Mouse (Mus musculus) liver, embryonic 16.5 days (tissue): ENCODE measurements at regions not wholly inside any gene's neighbourhood (a gene's known extent, or its start where the extent isn't known, plus 50 kb on each side); places are given as distances from the start of the nearest gene placed in this dataset.

Source experiments
- ATAC-seq: fragments of 200-750 bp; cut with Nextera tagmentation; 2 replicates; pipeline ENCODE4 v1.8.0; 2017; ENCODE audit warnings: low read depth, mild to moderate bottlenecking, moderate number of reproducible peaks, moderate library complexity
- H3K27ac ChIP-seq: fragments of 300-500 bp; sonication (generic); 2 replicates; pipeline ENCODE4 v1.5.1; 2014; ENCODE audit warnings: mild to moderate bottlenecking, low read length
- H3K27me3 ChIP-seq: fragments of 300-500 bp; sonication (generic); 2 replicates; pipeline ENCODE4 v1.6.1; 2014; ENCODE audit warnings: low read depth, low read length, mixed read lengths; ENCODE audit not compliant: control insufficient read depth, insufficient read depth
- H3K36me3 ChIP-seq: fragments of 300-500 bp; sonication (generic); 2 replicates; pipeline ENCODE4 v1.6.1; 2014; ENCODE audit warnings: mild to moderate bottlenecking; ENCODE audit not compliant: control insufficient read depth, insufficient read depth
- H3K4me1 ChIP-seq: fragments of 300-500 bp; sonication (generic); 2 replicates; pipeline ENCODE4 v1.6.1; 2014; ENCODE audit warnings: low read depth, low read length, mixed read lengths; ENCODE audit not compliant: control insufficient read depth
- H3K4me2 ChIP-seq: fragments of 300-500 bp; sonication (generic); 2 replicates; pipeline ENCODE4 v1.6.1; 2014; ENCODE audit warnings: low read depth, low read length, mixed read lengths
- H3K4me3 ChIP-seq: fragments of 300-500 bp; sonication (generic); 2 replicates; pipeline ENCODE4 v1.5.1; 2014; ENCODE audit warnings: low read depth, mild to moderate bottlenecking, low read length
- H3K9ac ChIP-seq: fragments of 300-500 bp; sonication (generic); 2 replicates; pipeline ENCODE4 v1.6.1; 2014; ENCODE audit warnings: low read depth, low read length
- H3K9me3 ChIP-seq: fragments of 300-500 bp; sonication (generic); replicated peaks from 2 replicates; pipeline ENCODE4 v1.6.1; 2016; ENCODE audit warnings: low read length; ENCODE audit not compliant: control insufficient read depth
- WGBS: fragments of 180-500 bp; shearing (Covaris S2); extraction: QIAGEN DNeasy Blood & Tissue Kit; methylation state at CpG from one replicate; pipeline ENCODE4 v1.1.7; 2014; ENCODE audit not compliant: insufficient replicate concordance; 5-methylcytosine and 5-hydroxymethylcytosine counted together

DNA sequence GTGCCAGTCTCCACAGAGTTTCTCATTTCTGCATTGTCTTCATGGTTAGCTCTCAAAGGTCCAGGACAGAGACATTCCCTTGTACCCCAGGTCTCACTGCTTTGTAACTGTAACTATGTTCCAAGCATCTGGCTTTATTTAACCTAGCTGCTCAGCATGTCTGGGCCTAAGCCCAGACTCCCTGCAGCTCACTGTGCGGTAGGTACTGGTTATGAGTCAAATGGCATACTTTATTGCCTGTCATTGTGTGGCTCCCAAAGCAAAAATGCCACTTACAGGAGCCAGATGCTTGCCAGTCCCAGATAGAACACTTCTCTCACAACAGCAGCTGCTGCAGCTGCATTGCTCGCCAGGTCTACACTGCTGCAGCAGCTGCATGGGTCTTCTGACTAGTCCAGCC lies 134.2 kb upstream of the Adam6b start:
- Histone ChIP-seq H3K4me2 (no peak overlapping the region), H3K36me3 (no peaks in the 10 kb centered on the region), H3K27ac (no peak overlapping the region), H3K4me1 (no peaks in the 10 kb centered on the region), H3K27me3 (no peaks in the 10 kb centered on the region), H3K9ac (no peak overlapping the region), H3K9me3 (no peaks in the 10 kb centered on the region), H3K4me3 (no peak overlapping the region)
- WGBS = 42% methylated on average over 2 of the region's 2 CpGs
- no peak for ATAC-seq

DNA sequence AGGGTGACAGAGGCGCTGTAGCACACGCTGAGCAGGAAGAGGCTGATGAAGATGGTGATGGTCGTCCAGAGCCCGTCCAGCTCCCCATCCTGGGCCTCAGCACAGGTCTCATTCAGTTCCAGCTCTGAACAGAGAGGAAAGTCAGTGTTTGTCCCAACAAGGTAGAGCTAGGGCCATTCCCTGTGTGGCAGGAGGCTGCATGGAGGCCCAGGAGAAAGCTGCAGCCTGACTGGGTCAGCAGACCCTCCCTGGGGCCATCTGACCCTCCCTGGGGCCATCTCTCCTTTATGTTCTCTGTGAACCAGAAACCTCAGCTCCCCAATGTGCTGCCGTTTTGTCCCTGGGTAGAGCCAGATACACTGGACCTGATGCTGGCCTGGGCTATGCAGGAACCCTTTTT lies 131.2 kb upstream of the Adam6b start:
- Histone ChIP-seq H3K4me2 (no peak overlapping the region), H3K4me1 (no peaks in the 10 kb centered on the region), H3K36me3 (no peaks in the 10 kb centered on the region), H3K9ac (no peak overlapping the region), H3K9me3 (no peaks in the 10 kb centered on the region), H3K27me3 (no peaks in the 10 kb centered on the region), H3K4me3 (no peak overlapping the region), H3K27ac (no peak overlapping the region)
- no peak for ATAC-seq
- WGBS = 50% methylated on average over 5 of the region's 5 CpGs

DNA sequence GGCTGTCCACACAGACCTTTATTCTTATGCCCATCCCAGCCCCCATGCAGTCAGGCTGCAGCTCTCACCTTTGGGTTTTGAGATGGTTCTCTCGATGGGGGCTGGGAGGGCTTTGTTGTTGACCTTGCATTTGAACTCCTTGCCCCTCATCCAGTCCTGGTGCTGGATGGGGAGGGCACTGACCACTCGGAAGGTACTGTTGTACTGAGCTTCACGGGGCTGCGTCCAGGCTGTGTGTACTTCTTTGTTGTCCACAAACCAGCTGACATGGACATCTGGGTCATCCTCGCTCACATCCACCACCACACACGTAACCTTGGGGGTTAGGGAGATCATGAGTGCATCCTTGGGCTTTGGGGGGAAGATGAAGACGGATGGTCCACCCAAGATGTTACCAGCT lies 129.3 kb upstream of the Adam6b start:
- no peak for ATAC-seq
- 60% methylated on average over 7 of the region's 7 CpGs for WGBS

DNA sequence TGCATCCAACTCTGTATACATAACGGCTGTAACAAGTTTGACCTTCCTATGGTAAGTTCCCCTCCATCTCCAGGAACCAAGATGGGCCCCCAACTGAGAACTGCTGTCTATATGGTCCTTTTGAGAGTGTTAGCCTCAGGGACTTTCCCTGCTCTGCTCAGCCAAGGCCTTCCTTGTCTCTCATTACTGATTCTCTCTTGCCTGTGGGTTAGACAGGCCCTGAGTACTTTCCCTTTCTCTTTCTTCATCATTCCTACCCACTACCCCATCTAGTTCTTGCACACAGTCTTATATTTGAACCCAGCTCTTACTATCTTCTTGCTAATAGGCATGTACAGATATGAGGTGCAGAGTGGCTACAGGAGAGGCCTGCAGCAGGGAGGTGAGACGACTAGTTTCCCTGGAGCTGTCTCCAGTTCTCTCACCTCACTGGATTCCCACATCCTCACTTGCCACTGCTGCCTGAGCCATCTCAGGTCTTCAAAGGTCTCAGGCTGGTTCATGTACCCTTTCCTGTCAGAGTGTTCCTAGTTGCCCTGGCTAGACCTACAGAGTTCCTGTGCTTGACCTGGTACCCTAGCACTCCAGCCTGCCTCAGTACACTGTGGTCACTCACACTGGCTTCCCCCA lies 126.8 kb upstream of the Adam6b start:
- H3K27ac ChIP-seq = no peak overlapping the region
- no peaks in the 10 kb centered on the region for H3K27me3 ChIP-seq
- no peak overlapping the region for H3K4me2 ChIP-seq
- 38% methylated on average over 2 of the region's 2 CpGs for WGBS
- no peak for ATAC-seq
- no peak overlapping the region for H3K9ac ChIP-seq
- no peak overlapping the region for H3K4me3 ChIP-seq
- no peaks in the 10 kb centered on the region for H3K36me3 ChIP-seq
- no peaks in the 10 kb centered on the region for H3K9me3 ChIP-seq
- no peaks in the 10 kb centered on the region for H3K4me1 ChIP-seq

More for the DNA sequence above, 129.3 kb upstream of the Adam6b start:
- H3K4me2 ChIP-seq = no peak overlapping the region
- no peaks in the 10 kb centered on the region for H3K4me1 ChIP-seq
- no peaks in the 10 kb centered on the region for H3K27me3 ChIP-seq
- no peak overlapping the region for H3K4me3 ChIP-seq
- no peaks in the 10 kb centered on the region for H3K9me3 ChIP-seq
- no peak overlapping the region for H3K27ac ChIP-seq
- no peaks in the 10 kb centered on the region for H3K36me3 ChIP-seq
- H3K9ac ChIP-seq = no peak overlapping the region

DNA sequence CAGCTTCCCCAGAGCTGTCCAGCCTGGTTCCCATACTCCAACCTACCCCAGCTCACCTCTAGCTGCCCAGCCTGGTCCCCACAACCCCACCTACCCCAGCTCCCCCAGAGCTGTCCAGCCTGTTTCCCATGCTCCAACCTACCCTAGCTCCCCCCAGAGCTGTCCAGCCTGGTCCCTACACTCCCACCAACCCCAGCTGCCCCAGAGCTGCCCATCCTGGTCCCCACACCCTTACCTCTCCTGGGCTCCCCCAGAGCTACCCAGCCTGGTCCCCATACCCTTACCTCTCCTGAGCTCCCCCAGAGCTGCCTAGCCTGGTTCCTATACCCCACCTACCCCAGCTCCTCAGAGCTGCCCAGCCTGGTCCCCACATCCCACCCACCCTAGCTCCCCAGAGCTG lies 125.3 kb upstream of the Adam6b start:
- ATAC-seq = no peak
- Histone ChIP-seq H3K27ac (no peak overlapping the region), H3K27me3 (no peaks in the 10 kb centered on the region)

DNA sequence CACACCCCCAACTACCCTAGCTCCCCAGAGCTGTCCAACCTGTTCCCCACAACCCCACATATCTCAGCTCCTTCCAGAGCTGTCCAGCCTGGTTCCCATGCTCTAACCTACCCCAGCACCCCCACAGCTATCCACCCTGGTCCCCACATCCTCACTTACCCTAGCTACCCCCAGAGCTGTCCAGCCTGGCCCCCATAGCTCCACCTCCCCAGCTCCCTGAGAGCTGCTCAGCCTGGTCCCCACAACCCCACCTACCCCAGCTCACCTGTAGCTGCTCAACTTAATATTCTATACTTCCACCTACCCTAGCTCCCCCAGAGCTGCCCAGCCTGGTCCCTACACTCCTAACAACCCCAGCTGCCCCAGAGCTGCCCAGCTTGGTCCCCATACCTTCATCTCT lies 124.9 kb upstream of the Adam6b start:
- Histone ChIP-seq H3K4me2 (no peak overlapping the region), H3K9ac (no peak overlapping the region), H3K9me3 (no peaks in the 10 kb centered on the region), H3K36me3 (no peaks in the 10 kb centered on the region), H3K27me3 (no peaks in the 10 kb centered on the region), H3K4me1 (no peaks in the 10 kb centered on the region), H3K27ac (no peak overlapping the region), H3K4me3 (no peak overlapping the region)
- no peak for ATAC-seq

More for the DNA sequence above, 125.3 kb upstream of the Adam6b start:
- H3K9ac ChIP-seq = no peak overlapping the region
- no peak overlapping the region for H3K4me2 ChIP-seq
- H3K36me3 ChIP-seq = no peaks in the 10 kb centered on the region
- no peaks in the 10 kb centered on the region for H3K4me1 ChIP-seq
- H3K9me3 ChIP-seq = no peaks in the 10 kb centered on the region
- no peak overlapping the region for H3K4me3 ChIP-seq

DNA sequence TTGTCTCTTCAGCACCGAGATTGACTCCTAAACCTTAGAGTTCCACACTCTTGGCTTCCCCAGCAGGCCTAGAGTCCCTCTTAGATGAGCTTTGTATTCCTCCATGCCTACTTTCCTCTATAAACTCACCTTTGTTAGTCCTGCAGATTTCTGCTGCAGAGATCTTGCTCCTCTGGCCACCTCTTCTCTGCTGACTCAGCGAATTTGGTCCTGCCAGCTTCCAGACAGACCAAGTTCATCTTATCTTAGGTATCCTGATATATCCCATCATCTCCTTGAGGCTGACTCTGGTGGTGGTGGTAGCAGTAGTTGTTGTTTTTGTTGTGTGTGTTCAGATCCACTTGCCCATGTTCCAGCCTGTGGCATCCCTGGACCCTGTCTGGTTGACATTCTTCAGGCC lies 123.5 kb upstream of the Adam6b start:
- Histone ChIP-seq H3K27me3 (no peaks in the 10 kb centered on the region), H3K4me2 (no peak overlapping the region), H3K9ac (no peak overlapping the region), H3K9me3 (no peaks in the 10 kb centered on the region), H3K4me1 (no peaks in the 10 kb centered on the region), H3K4me3 (no peak overlapping the region), H3K27ac (no peak overlapping the region), H3K36me3 (no peaks in the 10 kb centered on the region)
- 32% methylated on average over 2 of the region's 2 CpGs for WGBS
- ATAC-seq = no peak

DNA sequence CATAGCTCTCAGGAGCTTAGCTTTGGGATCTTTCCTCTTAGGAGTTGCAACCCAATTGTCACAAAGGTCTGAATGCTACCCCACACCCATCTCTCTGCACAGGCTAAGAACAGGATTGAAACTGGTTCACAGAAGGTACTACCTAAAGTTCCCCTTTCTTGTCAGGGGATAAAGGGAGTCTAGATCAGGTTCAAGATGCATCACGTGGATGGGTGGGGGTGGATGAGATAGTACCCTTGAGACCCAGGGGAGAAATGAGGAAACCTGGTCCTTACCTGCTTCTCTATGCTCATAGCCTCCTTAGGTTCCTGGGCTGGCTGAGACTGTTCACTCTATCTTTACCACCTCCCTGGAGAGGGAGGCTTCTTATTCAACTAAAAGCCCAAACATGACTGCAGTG lies 122.9 kb upstream of the Adam6b start:
- Histone ChIP-seq H3K4me1 (no peaks in the 10 kb centered on the region), H3K36me3 (no peaks in the 10 kb centered on the region), H3K4me3 (no peak overlapping the region), H3K4me2 (no peak overlapping the region), H3K27me3 (no peaks in the 10 kb centered on the region), H3K9me3 (no peaks in the 10 kb centered on the region), H3K27ac (no peak overlapping the region), H3K9ac (no peak overlapping the region)
- no peak for ATAC-seq
- 32% methylated on average over 1 of the region's 1 CpGs for WGBS

DNA sequence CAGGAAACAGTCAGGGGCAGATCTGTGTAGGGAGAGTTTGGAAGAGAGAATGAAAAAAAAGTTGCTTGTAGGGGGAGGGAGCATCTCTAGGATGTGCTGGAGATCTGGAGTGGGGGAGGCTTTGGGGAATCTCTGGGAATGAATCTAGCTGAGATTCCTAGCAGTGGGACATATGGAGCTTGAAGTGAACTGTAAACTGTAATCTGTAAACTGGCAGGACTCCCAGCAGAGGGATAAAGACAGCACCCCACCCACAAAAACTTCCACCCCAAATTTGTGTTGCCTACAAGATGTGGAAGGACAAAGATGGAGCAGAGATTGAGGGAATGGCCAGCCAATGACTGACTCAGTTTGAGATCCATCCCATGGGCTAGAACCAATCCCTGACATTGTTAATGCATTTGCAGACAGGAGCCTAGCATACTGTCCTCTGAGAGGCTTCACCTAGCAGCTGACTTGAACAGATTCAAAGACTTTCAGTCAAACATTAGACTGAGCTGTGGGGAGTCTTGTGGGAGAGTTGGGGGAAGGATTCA lies 87.7 kb upstream of the Adam6b start:
- no peak overlapping the region for H3K27ac ChIP-seq
- H3K9ac ChIP-seq = no peak overlapping the region
- no peak overlapping the region for H3K4me3 ChIP-seq
- no peak overlapping the region for H3K4me2 ChIP-seq
- H3K27me3 ChIP-seq = no peaks in the 10 kb centered on the region
- ATAC-seq = no peak
- no peaks in the 10 kb centered on the region for H3K9me3 ChIP-seq
- H3K4me1 ChIP-seq = no peaks in the 10 kb centered on the region
- no peaks in the 10 kb centered on the region for H3K36me3 ChIP-seq
